ENCODE assay signal across 13 mouse cellular contexts in the genomic region with DNA sequence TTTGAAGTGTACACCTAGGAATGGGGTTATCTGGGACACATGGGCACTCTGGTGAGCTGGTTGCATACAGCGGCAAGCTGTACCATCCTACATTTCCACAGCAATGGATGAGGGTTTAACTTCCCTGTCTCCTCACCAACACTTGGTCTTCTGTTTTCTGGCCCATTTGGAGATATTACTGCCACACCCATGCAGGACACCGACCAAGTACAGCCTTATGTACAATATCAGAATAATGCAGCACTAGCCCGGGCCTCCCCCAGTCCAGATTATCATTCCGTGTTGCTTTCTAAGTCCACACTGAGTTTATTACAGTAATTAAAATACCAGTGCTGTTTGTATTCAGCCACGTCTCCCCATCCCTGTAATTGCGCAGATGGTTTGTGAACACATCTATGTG.
"Had no signal": no experiment of that assay in that cellular context is flagged by ENCODE, and none has a peak within 500 bp of the region (broad histone marks: within the 10 kb centered on the region; RNA-seq: fewer than 3 reads in every experiment).

No protein-coding gene starts in this region.

- H3K4me3 ChIP-seq: limb, embryonic 12.5 days; lung, embryonic 15.5 days; midbrain, embryonic 13.5 days had no signal

- ATAC-seq: midbrain, embryonic 13.5 days had no signal

- H3K27ac ChIP-seq: kidney, postnatal 0 days; limb, embryonic 12.5 days; lung, embryonic 15.5 days; macrophage; midbrain, embryonic 13.5 days had no signal

- H3K9ac ChIP-seq: limb, embryonic 12.5 days; lung, embryonic 15.5 days; midbrain, embryonic 13.5 days had no signal

- H3K36me3 ChIP-seq: limb, embryonic 12.5 days; lung, embryonic 15.5 days; midbrain, embryonic 13.5 days had no signal

- DNase-seq: kidney, adult 8-10 months; kidney, postnatal 36 days; layer of hippocampus, adult 9-11 months; layer of hippocampus, postnatal 36 days; lung, postnatal 14 days; right cerebral cortex, adult 18-20 months; right cerebral cortex, postnatal 25 days; thymus, postnatal 4 days had no signal

- H3K27me3 ChIP-seq: limb, embryonic 12.5 days; lung, embryonic 15.5 days; midbrain, embryonic 13.5 days had no signal

- H3K4me2 ChIP-seq: limb, embryonic 12.5 days; lung, embryonic 15.5 days; midbrain, embryonic 13.5 days had no signal

- H3K9me3 ChIP-seq: limb, embryonic 12.5 days; lung, embryonic 15.5 days; midbrain, embryonic 13.5 days had no signal
